Mouse (Mus musculus) ovary, adult 18-20 months (tissue): Measurements from ENCODE around the gene Galnt14.

Experiments
- DNase-seq: peaks from one replicate; pipeline ENCODE4 v3.0.0; 2022; ENCODE audit warnings: low spot score, mixed read lengths

Galnt14 gene

DNA sequence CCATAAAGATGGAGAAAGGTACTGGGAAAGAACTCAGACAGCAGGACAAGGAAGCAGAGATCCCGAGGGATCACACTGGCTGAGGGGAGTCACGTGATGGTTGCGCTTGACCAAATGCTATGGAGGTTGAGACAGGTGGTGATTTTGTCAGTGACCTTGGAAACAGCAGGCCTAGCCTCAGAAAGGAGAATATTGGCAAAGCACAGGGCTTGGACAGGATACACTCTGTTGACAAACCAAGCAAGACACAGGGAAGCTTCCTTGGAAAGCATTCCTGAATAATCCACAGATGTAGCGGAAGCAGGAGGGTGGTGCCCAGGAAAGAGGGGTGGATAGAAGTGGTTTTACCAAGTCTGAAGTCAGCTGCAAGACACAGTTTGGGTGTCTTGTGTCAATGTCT lies 206.1 kb downstream of the Galnt14 start:
- no peak for DNase-seq

DNA sequence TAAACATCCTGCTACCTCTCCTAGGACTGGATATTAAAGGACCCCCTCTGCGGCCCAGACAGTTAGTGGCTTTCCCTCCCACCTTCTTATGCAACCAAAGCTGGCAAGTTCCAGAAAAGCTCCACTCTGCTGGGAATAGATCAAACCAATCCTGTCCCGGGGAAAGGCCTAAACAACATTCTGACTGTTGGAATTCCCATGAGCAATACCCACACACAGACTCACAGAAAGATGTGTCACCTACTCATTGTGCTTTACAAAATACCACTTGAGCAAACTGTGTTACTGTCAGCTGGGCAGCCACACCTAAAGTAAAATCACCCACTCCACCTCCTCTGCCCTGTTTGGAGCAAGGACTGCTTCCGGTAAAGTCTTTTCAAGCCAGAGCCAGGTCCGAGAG lies 207.6 kb downstream of the Galnt14 start:
- DNase-seq, result no peak

DNA sequence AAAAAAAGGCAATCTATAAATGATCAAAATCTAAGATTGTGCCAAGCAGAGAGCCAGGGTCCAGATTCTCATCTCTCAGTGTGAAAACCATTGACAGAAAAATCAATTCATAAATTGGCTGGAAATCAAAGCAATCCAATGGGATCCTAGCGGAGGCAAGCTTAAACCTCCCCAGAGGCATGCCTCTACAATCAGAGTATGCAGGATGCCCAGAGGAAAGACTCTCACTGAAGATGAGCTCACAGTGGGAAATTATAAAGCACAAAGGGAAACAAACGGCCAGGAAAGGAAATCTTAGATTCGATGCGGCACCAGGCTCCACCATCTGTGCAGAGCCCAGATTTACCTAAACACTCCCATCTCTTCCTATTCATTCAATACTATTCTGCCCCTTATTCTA lies 220.7 kb downstream of the Galnt14 start:
- DNase-seq, result no peak

DNA sequence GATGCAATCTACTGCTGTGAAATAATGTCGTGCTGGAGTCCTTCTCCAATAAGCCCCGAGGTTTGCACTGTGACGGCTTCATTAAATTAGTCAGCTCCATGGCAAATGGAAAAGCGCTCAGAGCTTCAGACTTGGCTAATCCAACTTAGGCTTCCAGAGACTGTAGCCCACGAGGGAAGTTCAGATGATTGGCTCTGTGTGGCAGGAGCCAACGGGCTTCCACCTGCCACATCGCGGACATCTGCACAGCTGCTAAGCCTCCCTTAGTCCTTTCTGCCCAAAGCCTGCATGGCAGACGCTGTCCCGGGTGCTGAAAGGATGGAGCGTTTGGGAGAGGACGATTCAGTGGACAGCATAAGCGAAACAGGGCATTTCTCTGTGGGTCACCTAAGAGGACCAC lies 222.5 kb downstream of the Galnt14 start:
- no peak for DNase-seq

DNA sequence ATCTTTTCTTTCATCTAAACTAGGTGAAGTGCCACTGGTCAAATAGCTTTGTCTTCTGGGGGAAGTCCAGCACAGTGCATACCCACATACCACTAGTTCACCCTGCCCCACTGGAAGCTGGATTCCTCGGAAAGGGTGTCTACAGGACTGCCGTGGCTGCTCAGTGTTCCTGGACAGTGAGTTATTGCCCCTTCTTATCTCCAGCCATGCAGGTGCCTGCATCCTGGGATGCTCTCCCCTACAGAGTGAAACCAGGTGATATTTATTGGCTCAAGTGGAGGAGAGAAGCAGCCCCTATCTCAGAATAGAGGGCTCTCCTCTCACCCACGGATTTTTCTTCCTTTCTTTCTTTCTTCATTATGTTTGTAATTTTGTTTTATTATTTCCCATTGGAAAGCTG lies 222.9 kb downstream of the Galnt14 start:
- no peak for DNase-seq

DNA sequence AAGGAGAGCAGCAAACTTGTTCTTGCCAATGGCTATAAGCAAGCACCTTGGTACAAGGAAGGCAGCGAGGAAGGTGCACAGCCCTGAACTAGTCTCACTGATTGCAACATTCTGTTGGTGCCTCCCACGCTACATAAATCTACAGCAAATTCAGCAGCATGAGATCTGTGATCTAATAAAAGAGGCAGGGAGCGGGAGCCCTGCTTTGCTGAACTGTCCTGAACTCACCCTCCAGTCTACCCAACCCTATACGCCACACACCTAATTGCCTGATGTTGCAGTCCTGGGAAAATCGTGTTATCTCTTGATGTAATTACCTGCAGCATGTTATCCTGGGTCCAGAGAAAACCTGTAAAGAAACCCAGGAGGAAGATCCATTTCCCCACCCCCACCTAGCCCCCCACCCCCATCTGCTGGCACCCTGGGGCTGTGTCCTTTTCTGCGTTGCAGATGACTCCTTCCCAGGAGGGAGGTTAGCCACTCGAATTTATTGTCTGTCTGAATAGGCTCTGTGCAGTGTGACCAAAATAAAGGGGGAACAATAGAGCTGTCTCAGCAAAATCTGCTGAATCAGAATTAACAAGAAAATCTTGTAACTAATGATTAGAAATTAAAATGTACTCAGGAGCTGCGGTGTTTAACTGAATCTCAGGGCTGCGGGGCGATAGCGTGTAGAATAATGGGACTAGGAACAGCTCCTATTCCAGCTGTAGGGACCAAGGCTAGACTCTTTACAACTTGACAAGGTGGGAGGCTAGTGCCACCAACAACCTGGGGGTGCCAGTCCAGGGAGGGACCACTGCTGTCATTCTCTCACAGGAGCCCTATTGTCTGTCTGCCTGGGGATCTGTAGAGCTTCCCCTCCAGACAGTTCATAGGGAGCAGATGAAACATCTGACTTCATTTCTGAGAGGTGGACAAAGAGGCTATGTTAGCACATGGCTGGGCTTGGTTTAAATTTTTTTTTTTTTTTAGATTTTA lies 232.9 kb downstream of the Galnt14 start:
- no peak for DNase-seq

DNA sequence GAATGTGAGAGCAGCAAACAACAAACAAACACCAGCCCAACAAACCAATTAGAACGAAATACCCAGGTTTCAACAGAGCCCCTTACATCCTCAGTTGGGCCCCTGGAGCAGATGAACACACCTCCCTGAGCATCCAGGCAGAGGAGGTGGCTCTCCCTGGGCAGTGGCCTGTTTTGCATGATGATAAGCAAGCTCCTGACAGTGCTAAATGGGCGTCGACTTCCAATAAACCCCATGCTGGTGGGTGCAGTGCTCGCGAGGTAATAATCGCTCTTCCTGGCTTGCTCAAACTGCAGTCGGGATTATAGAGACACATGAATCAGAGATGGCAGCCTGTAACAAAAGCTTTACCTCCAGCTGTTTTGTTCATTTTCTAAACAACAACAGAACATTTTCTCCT lies 235.9 kb downstream of the Galnt14 start:
- DNase-seq, result no peak

DNA sequence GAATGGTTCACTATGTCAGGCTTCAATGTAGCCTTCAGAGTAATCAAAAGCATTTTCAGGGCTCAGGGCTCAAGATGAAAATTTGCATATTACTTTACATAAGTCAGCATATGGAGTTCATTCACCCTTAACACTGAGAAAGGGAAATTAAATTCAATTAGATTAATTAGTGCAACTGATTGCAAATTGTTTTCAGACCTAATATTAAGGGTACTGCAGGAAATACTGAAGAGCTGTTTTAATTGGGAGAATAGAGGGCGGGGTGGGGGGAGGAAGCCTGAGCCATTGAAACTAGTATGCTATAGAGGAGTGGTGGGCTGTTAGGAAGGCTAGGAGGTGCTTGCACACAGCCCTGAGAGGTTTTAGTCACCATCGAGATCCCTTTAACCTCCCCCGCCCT lies 237.2 kb downstream of the Galnt14 start:
- DNase-seq, result no peak

DNA sequence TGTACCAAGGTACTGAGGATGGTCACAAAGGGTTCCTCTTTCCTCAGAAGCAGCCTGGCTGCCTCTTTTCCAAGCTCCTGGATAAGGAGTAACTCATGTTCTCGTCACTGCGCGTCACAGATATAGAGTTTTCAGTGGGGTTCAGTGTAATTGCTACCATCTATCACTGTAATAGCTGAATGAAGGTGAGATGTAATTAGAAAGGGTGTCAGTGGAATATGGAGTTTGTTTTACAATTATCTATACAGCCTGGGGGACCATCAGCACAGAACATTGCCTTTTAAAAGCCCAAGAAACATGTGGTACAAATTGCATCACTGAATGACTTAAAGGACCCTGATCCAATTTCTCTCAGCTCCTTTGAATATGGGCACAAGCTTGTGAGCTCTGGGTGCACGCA lies 249.4 kb downstream of the Galnt14 start:
- DNase-seq, result no peak

DNA sequence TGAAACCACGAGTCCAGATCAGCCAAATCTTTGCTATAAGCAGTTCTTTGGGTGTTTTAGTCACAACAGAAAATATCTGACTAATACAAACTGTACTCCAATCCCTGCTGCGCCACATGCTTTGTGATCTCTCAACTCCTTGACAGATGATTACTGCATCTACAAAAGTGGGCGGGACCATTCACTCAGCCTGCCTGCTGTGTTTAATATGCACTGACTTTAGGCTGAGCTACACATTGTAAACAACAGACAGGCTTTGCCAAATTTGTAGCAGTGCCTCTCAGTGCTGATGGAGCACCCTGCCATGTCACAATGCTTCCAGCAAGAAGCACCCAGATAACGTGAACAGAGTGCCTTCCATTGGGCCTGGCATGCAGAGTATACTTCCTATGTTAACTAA lies 251.5 kb downstream of the Galnt14 start:
- no peak for DNase-seq

DNA sequence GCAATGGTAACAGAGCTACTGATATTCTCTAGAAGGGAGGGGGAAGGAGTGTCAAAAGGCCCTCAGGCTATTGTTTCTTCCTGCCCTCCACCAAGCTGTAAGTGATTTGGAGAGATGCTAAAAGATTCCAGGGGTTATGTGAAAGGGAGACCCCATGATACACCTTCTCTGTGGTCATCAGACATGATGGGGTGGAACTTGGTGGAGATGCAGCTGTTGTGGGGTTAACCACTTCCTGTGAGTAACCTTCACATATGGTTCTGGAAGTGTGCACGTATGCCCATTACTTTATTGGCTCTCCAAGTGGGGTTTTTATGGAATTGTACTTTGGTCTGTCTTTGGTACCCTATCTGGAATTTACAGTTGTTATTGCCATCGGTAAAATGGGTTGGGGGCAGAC lies 253.7 kb downstream of the Galnt14 start:
- DNase-seq, result no peak

DNA sequence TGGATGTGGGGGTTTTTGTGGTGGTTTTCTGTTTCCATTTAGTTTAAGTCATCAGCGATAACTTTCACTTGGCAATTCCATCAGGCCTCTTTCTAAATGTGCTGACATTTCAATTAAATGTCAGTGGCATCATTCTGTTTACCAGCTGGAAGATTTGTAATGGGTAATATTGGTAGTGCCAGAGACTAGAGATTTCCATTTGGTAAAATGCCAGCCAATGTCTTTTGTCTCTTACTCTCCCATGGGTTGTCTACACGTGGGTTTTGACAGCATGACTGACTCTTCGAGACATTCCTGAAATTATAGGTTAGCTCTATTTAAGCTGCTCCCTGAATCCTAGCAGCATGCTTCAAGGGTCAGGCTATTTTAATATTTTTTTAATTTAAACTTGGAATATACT lies 256.6 kb downstream of the Galnt14 start:
- DNase-seq, result no peak

DNA sequence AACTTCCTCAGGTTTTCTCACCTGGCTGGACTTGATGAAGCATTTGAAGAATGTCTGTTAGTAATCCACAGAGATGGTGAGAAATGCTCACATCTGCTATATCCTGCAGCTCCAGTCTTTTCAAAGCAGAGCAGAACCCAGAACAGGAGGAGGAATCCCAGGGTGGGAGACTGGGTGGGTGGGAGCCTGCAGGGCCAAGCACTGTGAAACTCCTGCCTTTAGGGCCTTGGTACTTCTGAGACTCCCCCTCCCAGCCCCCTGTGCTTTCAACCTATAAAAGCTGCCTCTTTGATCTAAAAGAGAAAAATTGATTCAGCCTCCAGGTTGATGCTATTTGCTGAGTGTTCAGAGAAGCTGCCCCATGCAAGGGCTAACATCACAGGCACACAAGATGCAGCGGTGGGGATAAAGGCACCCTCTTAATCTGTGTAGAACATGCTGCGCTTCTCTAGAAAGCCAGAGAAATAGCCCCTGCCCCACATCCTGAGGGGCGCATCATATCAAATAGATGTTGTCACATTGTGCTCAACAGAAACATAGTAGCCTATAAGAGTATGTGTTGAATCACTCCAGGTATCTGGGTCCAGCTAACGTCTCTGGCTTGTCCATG lies 258.0 kb downstream of the Galnt14 start:
- DNase-seq, result no peak

DNA sequence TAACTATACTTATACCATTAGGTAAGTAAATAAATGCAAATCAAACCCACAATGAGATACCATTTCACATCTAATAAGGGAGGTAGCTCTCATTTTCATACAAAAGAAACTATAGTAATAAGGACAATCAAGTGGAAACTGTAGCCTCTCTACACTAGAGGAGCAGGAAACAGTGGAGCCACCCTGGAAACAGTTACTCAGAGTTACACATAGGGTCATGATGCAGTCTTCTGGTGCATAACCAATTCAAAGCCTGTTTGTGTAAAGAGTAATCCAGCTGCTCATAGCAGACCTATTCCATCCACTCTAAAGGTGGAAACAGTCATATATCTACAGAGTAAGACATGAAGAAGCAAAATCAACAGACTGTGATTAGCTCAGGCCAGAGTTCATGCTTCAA lies 261.1 kb downstream of the Galnt14 start:
- DNase-seq, result no peak
